Mouse (Mus musculus): Measurements from ENCODE around the gene Gfy. TPM values are rescaled to one million over a fixed set of nuclear protein-coding genes. Genes with fewer than 3 reads are reported as not detected.
"Not testable (repeated sequence)": the region's sequence is repeated elsewhere in the genome, so short reads cannot be mapped to it uniquely, and the experiment has no call there.

The Gfy gene
- polyA plus RNA-seq, 1 experiment from 2014 or later, result not detected

GRCm38 (mm10) chr7:45168656-45169055 is 10.7 kb downstream of the Gfy start:
- DNase-seq (ENCODE audit: low spot score), result no peak

GRCm38 (mm10) chr7:45167761-45168445 is 11.5 kb downstream of the Gfy start:
- DNase-seq (ENCODE audit: low spot score), result no peak

GRCm38 (mm10) chr7:45166950-45167401 is 12.4 kb downstream of the Gfy start:
- DNase-seq (ENCODE audit: low spot score), result no peak

GRCm38 (mm10) chr7:45165701-45166100 is 13.7 kb downstream of the Gfy start:
- no peak for DNase-seq (ENCODE audit: low spot score)

GRCm38 (mm10) chr7:45164833-45165232 is 14.5 kb downstream of the Gfy start:
- DNase-seq (ENCODE audit: low spot score), result no peak

GRCm38 (mm10) chr7:45163735-45164490 is 15.5 kb downstream of the Gfy start, which contains the start of gene Slc17a7:
Slc17a7 (plus strand) TSS chr7:45163949.
- DNase-seq (ENCODE audit: low spot score), result peak; percentile 26

- no peak for DNase-seq (ENCODE audit: low spot score)
Observed at GRCm38 (mm10) chr7:45162996-45163615, 16.3 kb downstream of the Gfy start.

GRCm38 (mm10) chr7:45162551-45162950 is 16.8 kb downstream of the Gfy start:
- DNase-seq (ENCODE audit: low spot score), result no peak

- DNase-seq (ENCODE audit: low spot score), result peak; percentile 87
Observed at GRCm38 (mm10) chr7:45161612-45162473, 17.5 kb downstream of the Gfy start.

GRCm38 (mm10) chr7:45160866-45161265 is 18.5 kb downstream of the Gfy start:
- DNase-seq (ENCODE audit: low spot score), result no peak

- DNase-seq (ENCODE audit: low spot score), result no peak
Observed at GRCm38 (mm10) chr7:45160316-45160800, 19.0 kb downstream of the Gfy start.

- no peak for DNase-seq (ENCODE audit: low spot score)
Observed at GRCm38 (mm10) chr7:45158991-45159390, 20.4 kb downstream of the Gfy start.

- no peak for DNase-seq (ENCODE audit: low spot score)
Observed at GRCm38 (mm10) chr7:45157459-45157858, 21.9 kb downstream of the Gfy start.

- DNase-seq (ENCODE audit: low spot score), result no peak
Observed at GRCm38 (mm10) chr7:45156206-45156605, 23.2 kb downstream of the Gfy start.

GRCm38 (mm10) chr7:45155590-45155989 is 23.8 kb downstream of the Gfy start:
- DNase-seq (ENCODE audit: low spot score), result no peak

- DNase-seq (ENCODE audit: low spot score), result peak; percentile 55
Observed at GRCm38 (mm10) chr7:45154993-45155514, 24.3 kb downstream of the Gfy start.

- peak; percentile 98 for DNase-seq (ENCODE audit: low spot score)
Observed at GRCm38 (mm10) chr7:45154096-45154992, 25.0 kb downstream of the Gfy start, which contains the start of the genes Pih1d1 and Aldh16a1. Pih1d1 (plus strand) TSS chr7:45154303. Aldh16a1 (minus strand) TSS chr7:45154584.

GRCm38 (mm10) chr7:45153586-45153985 is 25.8 kb downstream of the Gfy start:
- no peak for DNase-seq (ENCODE audit: low spot score)

- not testable (repeated sequence) for DNase-seq (ENCODE audit: low spot score)
Observed at GRCm38 (mm10) chr7:45153052-45153451, 26.3 kb downstream of the Gfy start.

Data from thymus, postnatal 0 days (tissue).